Mouse (Mus musculus): Measurements from ENCODE around the gene Agbl3.

- TF ChIP-seq CTCF (IDR thresholded peaks at IDR 0.05; ENCODE audit: insufficient read depth, low read depth, low read length) (no peak), POLR2A (IDR thresholded peaks at IDR 0.05; ENCODE audit: insufficient read depth, low read depth, low read length) (no peak)
Measured at GRCm38 (mm10) chr6:34863786-34864514, 83.7 kb downstream of the Agbl3 start.
